Mouse (Mus musculus): ENCODE data around the gene Gtf2ird1. TPM values are rescaled to one million over a fixed set of nuclear protein-coding genes. Genes with fewer than 3 reads are reported as not detected.
A peak's percentile ranks its signal among the peaks of the same experiment; 100 is the strongest.

Gtf2ird1 gene
- total and polyA plus RNA-seq, 3 experiments: 12.8 to 39.0 (median 13.1) TPM

- H3K36me3 ChIP-seq (replicated peaks in 1 of 2; ENCODE audit: control insufficient read depth in 1 of 2, insufficient read depth in 1 of 2, low read length in 1 of 2): no peaks in the 10 kb centered on the region
- in situ Hi-C loops (cut with MboI; ENCODE audit: low pct_ligation_motif_present, low pct_unique_long_range_greater_than_20kb, low sequenced_read_pairs) (no loop called here), dilution Hi-C loops (cut with MboI; ENCODE audit: extremely low pct_ligation_motif_present, extremely low pct_unique_long_range_greater_than_20kb, low sequenced_read_pairs) (no loop called here)
- no peak for DNase-seq (ENCODE audit: extremely low read depth)
- TF ChIP-seq RAD21 (IDR thresholded peaks at IDR 0.05; ENCODE audit: low read depth, low read length) (no peak), CTCF (conservative IDR thresholded peaks at IDR 0.05 in 1 of 2, IDR thresholded peaks at IDR 0.05 in 1 of 2; ENCODE audit: low read depth in 2 of 2, low read length in 2 of 2) (no peak), MEF2A (IDR thresholded peaks at IDR 0.05; ENCODE audit: borderline replicate concordance, low read depth, low read length) (no peak), MXI1 (IDR thresholded peaks at IDR 0.05; ENCODE audit: low read depth, low read length) (no peak), USF1 (IDR thresholded peaks at IDR 0.05; ENCODE audit: low read depth, low read length) (no peak), CHD1 (IDR thresholded peaks at IDR 0.05; ENCODE audit: low read depth, low read length) (no peak), ZKSCAN1 (IDR thresholded peaks at IDR 0.05; ENCODE audit: borderline replicate concordance, low read depth, low read length) (no peak), ZMIZ1 (IDR thresholded peaks at IDR 0.05; ENCODE audit: low read depth, low read length) (no peak)
- H3K4me3 ChIP-seq (replicated peaks in 1 of 3; ENCODE audit: low read depth in 2 of 3, low read length in 2 of 3, poor library complexity in 1 of 3): no peak overlapping the region
- peaks cover 18 to 69% of the 10 kb centered on the region in 2 experiments for H3K4me1 ChIP-seq (ENCODE audit: control insufficient read depth in 1 of 2, insufficient read depth in 2 of 2)
- no peak overlapping the region for H3K27ac ChIP-seq (ENCODE audit: insufficient read depth, low read depth)
- H3K27me3 ChIP-seq (replicated peaks): no peaks in the 10 kb centered on the region
- no peak overlapping the region for H3K4me2 ChIP-seq (ENCODE audit: insufficient read depth, low read depth, poor library complexity, severe bottlenecking)
- H3K79me2 ChIP-seq (replicated peaks; ENCODE audit: control insufficient read depth, extremely low read depth, insufficient read depth, poor library complexity, severe bottlenecking): no peaks in the 10 kb centered on the region
- H3K9ac ChIP-seq (ENCODE audit: insufficient read depth, low read depth): no peak overlapping the region
- H3K9me3 ChIP-seq (replicated peaks; ENCODE audit: low read length): peaks cover 2% of the 10 kb centered on the region
These were observed 128.0 kb downstream of the Gtf2ird1 start for GRCm38 (mm10) chr5:134328482-134329001.

- Histone ChIP-seq H3K27me3 (replicated peaks) (no peaks in the 10 kb centered on the region), H3K4me1 (ENCODE audit: control insufficient read depth in 1 of 2, insufficient read depth in 2 of 2) (peaks cover 8 to 47% of the 10 kb centered on the region in 2 experiments; a peak in 3 of 4 replicates), H3K4me3 (replicated peaks in 1 of 3; ENCODE audit: low read depth in 2 of 3, low read length in 2 of 3, poor library complexity in 1 of 3) (no peak overlapping the region), H3K4me2 (ENCODE audit: insufficient read depth, low read depth, poor library complexity, severe bottlenecking) (no peak overlapping the region; the same call in 1 of the 2 replicates), H3K9me3 (replicated peaks; ENCODE audit: low read length) (no peaks in the 10 kb centered on the region), H3K9ac (ENCODE audit: insufficient read depth, low read depth) (no peak overlapping the region), H3K36me3 (replicated peaks in 1 of 2; ENCODE audit: control insufficient read depth in 1 of 2, insufficient read depth in 1 of 2, low read length in 1 of 2) (no peaks in the 10 kb centered on the region), H3K27ac (ENCODE audit: insufficient read depth, low read depth) (no peak overlapping the region), H3K79me2 (replicated peaks; ENCODE audit: control insufficient read depth, extremely low read depth, insufficient read depth, poor library complexity, severe bottlenecking) (no peaks in the 10 kb centered on the region)
- dilution Hi-C loops (cut with MboI; ENCODE audit: extremely low pct_ligation_motif_present, extremely low pct_unique_long_range_greater_than_20kb, low sequenced_read_pairs): no loop called here
- DNase-seq (ENCODE audit: extremely low read depth): no peak
- in situ Hi-C loops (cut with MboI; ENCODE audit: low pct_ligation_motif_present, low pct_unique_long_range_greater_than_20kb, low sequenced_read_pairs): no loop called here
- TF ChIP-seq MAX (IDR thresholded peaks at IDR 0.05; ENCODE audit: low read length): no peak
- TF ChIP-seq ZNF384 (IDR thresholded peaks at IDR 0.05; ENCODE audit: low read depth, low read length): peak; percentile 71
These were observed 130.5 kb downstream of the Gtf2ird1 start for GRCm38 (mm10) chr5:134325856-134326566.

DNA sequence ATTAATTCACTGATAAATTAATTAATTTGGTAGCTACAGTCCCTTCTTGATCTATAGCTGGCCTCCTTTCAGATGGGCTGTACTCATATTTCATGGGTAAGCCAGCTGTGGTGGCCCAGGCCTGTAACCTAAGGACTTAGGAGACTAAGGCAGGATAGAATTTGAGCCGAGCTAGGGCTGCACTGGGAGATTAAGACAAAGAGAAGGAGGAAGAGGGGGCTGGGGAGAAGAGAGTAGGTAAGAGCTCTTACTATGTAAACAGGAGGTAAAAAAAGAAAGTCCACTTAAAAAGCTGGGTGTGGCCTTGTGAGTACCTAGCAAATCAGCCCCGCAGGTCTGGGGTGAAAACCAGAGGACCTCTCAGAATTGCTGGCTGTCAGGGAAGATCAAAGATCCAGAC, 132.6 kb downstream of the Gtf2ird1 start:
- in situ Hi-C loops (cut with MboI; ENCODE audit: low pct_ligation_motif_present, low pct_unique_long_range_greater_than_20kb, low sequenced_read_pairs): no loop called here
- dilution Hi-C loops (cut with MboI; ENCODE audit: extremely low pct_ligation_motif_present, extremely low pct_unique_long_range_greater_than_20kb, low sequenced_read_pairs): no loop called here
- Histone ChIP-seq H3K4me1 (ENCODE audit: control insufficient read depth in 1 of 2, insufficient read depth in 2 of 2) (peaks cover 0 to 28% of the 10 kb centered on the region in 2 experiments; a peak in 2 of 4 replicates), H3K27me3 (replicated peaks) (no peaks in the 10 kb centered on the region), H3K4me2 (ENCODE audit: insufficient read depth, low read depth, poor library complexity, severe bottlenecking) (no peak overlapping the region), H3K36me3 (replicated peaks in 1 of 2; ENCODE audit: control insufficient read depth in 1 of 2, insufficient read depth in 1 of 2, low read length in 1 of 2) (no peaks in the 10 kb centered on the region), H3K27ac (ENCODE audit: insufficient read depth, low read depth) (no peak overlapping the region), H3K79me2 (replicated peaks; ENCODE audit: control insufficient read depth, extremely low read depth, insufficient read depth, poor library complexity, severe bottlenecking) (no peaks in the 10 kb centered on the region), H3K9me3 (replicated peaks; ENCODE audit: low read length) (no peaks in the 10 kb centered on the region), H3K9ac (ENCODE audit: insufficient read depth, low read depth) (no peak overlapping the region), H3K4me3 (replicated peaks in 1 of 3; ENCODE audit: low read depth in 2 of 3, low read length in 2 of 3, poor library complexity in 1 of 3) (no peak overlapping the region)
- DNase-seq (ENCODE audit: extremely low read depth): no peak
- TF ChIP-seq MYC (IDR thresholded peaks at IDR 0.05; ENCODE audit: low read depth, low read length) (no peak), ELF1 (IDR thresholded peaks at IDR 0.05; ENCODE audit: low read depth, low read length) (no peak), ZNF384 (IDR thresholded peaks at IDR 0.05; ENCODE audit: low read depth, low read length) (no peak), ZKSCAN1 (IDR thresholded peaks at IDR 0.05; ENCODE audit: borderline replicate concordance, low read depth, low read length) (no peak), JUND (conservative IDR thresholded peaks at IDR 0.05; ENCODE audit: low read depth, low read length) (no peak)

All from CH12.LX (cell line).